Mouse (Mus musculus): ENCODE results near the gene Tmem29. TPM values are rescaled to one million over a fixed set of nuclear protein-coding genes. Genes with fewer than 3 reads are reported as not detected.
"Not testable (repeated sequence)": the region's sequence is repeated elsewhere in the genome, so short reads cannot be mapped to it uniquely, and the experiment has no call there.

Gene Tmem29
- polyA plus RNA-seq (2015; fragmentation: Nextera tagmentation; extraction: Ambion mirVana), result 73.2 and 81.4 TPM in 2 replicates

DNA sequence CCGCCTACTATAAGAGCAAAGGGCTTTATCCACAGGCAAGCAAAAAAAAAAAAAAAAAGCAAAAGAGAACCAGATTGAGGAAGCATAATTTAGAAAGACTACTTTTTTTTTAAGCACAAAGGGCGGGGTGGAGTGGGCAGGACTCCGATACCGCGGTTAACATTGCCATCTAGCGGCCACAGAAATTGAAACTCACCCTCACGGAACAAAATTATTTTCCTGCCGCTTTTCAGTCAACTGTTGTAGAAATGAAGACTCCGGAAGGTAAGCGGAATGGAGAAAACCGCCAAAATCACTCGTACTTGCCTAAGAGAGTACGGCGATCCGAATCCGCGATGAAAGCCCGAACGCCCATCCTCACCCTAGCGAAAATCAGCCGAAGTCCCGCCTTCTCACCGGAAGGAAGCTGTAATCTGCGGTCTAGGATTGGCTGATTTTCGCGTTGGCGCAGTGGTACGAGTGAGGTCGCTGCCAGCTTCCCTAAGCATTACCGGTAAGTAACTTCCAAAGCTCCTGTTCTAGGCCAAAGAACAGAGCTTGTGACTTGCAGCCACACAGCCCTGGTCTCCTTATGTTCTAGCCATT lies at the start of gene Tmem29:
Gene Tmem29, minus strand, starts transcription at position 389 of the 585 bp plus-strand sequence.
- H3K27me3 ChIP-seq (replicated peaks), result no peaks in the 10 kb centered on the region
- WGBS, result under 1% methylated on average over 30 of the region's 30 CpGs
- peak within 1 kb of the TSS; percentile 86 for H3K27ac ChIP-seq (replicated peaks)
- peaks cover 10% of the 10 kb centered on the region for H3K4me1 ChIP-seq
- peak within 1 kb of the TSS; percentile 55 for H3K4me2 ChIP-seq
- peak; percentile 98 for ATAC-seq (ENCODE audit: low FRiP score)
- H3K4me3 ChIP-seq (replicated peaks), result peak within 1 kb of the TSS; percentile 48
- H3K9ac ChIP-seq (replicated peaks), result peak within 1 kb of the TSS; percentile 42
- no peaks in the 10 kb centered on the region for H3K9me3 ChIP-seq (replicated peaks)
- H3K36me3 ChIP-seq, result no peaks in the 10 kb centered on the region

DNA sequence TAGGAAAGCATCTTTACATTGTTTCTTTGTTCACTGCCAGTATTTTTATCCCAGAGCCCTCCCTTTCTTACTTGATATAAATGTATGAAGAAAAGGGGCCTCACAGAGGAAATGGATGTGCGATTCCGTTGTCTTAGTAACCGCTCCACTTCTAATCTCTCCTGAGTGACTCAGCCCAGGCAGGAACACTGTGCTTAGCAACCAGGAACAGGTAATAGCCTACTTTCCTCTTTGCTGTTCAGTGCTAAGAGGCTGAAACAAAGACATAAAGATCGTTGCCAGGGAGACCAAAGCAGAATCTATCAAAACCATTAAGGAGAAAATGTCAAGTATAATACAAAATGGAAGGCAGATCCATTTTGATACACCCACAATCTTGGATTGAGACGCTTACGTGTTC lies 49.7 kb upstream of the Tmem29 start:
- ATAC-seq (ENCODE audit: low FRiP score), result peak; percentile 78
- H3K27me3 ChIP-seq (replicated peaks), result no peaks in the 10 kb centered on the region

DNA sequence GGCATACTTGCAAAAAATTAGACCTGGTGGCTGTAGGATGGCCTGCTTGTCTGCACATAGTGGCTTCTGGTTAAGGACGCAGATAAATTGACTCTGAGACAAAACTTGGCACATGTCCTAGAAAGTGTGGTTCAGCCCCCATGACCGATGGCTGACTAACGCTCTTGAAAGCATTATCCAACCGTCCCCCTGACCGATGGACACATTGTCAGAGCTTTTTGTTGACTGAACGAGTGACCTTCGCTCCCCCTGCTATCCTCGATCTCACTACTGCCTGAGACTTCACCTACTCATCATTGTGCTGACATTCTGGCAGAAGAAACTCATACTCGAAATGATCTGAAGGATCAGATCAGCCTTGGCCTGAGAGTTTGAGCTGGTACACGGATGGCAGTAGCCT lies 28.9 kb upstream of the Tmem29 start:
- not testable (repeated sequence) for H3K27me3 ChIP-seq (replicated peaks); H3K9ac ChIP-seq (replicated peaks); H3K36me3 ChIP-seq; H3K4me3 ChIP-seq (replicated peaks); ATAC-seq (ENCODE audit: low FRiP score); H3K4me1 ChIP-seq; H3K27ac ChIP-seq (replicated peaks); H3K4me2 ChIP-seq; H3K9me3 ChIP-seq (replicated peaks)
- WGBS, result 72% methylated on average over 5 of the region's 10 CpGs

More for the DNA sequence above, 49.7 kb upstream of the Tmem29 start:
- Histone ChIP-seq H3K9ac (replicated peaks) (no peak overlapping the region), H3K36me3 (0 out of 2 replicates have a peak, but pooled peaks cover 2% of the 10 kb centered on the region), H3K4me3 (replicated peaks) (no peak overlapping the region), H3K9me3 (replicated peaks) (no peaks in the 10 kb centered on the region), H3K27ac (replicated peaks) (0 out of 2 replicates have a peak overlapping the region, but pooled peaks have one; percentile 37), H3K4me1 (no peaks in the 10 kb centered on the region), H3K4me2 (no peak overlapping the region)
- WGBS, result 68% methylated on average over 6 of the region's 6 CpGs

DNA sequence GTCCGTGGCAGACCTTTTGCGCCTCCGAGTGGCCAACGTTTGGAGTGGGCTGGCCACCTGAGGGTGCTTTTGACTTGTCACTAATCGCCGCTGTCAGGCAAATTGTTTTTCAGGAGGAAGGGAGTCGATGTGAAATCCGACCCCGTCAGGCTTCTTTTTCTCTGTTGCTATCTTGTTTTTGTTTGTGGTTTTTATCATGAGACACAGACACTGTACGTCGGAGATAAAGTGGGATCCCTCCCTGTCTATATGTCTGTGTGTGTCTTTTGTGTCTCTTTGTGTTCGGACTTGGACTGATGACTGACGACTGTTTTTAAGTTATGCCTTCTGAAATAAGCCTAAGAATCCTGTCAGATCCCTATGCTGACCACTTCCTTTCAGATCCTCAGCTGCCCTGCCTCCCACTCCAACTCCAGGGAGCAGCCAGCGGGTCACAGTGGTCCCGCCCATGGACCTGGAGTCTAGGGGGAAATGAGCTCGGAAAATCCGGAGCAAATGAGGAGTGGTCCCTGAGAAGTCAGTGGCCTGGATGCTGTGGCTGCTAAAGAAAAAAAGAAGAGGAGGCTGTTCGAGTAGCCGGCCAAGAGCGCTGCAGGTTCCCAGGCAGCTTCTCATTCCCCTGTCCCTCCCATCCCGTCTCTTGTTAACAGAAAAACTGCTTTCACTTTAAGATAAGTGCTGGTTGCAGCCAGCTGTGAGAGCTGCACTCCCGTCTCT lies 27.5 kb upstream of the Tmem29 start:
- H3K9ac ChIP-seq (replicated peaks); H3K4me2 ChIP-seq; H3K9me3 ChIP-seq (replicated peaks); H3K27me3 ChIP-seq (replicated peaks); ATAC-seq (ENCODE audit: low FRiP score); H3K36me3 ChIP-seq; H3K4me1 ChIP-seq; H3K4me3 ChIP-seq (replicated peaks); H3K27ac ChIP-seq (replicated peaks): not testable (repeated sequence)
- 64% methylated on average over 7 of the region's 22 CpGs for WGBS

DNA sequence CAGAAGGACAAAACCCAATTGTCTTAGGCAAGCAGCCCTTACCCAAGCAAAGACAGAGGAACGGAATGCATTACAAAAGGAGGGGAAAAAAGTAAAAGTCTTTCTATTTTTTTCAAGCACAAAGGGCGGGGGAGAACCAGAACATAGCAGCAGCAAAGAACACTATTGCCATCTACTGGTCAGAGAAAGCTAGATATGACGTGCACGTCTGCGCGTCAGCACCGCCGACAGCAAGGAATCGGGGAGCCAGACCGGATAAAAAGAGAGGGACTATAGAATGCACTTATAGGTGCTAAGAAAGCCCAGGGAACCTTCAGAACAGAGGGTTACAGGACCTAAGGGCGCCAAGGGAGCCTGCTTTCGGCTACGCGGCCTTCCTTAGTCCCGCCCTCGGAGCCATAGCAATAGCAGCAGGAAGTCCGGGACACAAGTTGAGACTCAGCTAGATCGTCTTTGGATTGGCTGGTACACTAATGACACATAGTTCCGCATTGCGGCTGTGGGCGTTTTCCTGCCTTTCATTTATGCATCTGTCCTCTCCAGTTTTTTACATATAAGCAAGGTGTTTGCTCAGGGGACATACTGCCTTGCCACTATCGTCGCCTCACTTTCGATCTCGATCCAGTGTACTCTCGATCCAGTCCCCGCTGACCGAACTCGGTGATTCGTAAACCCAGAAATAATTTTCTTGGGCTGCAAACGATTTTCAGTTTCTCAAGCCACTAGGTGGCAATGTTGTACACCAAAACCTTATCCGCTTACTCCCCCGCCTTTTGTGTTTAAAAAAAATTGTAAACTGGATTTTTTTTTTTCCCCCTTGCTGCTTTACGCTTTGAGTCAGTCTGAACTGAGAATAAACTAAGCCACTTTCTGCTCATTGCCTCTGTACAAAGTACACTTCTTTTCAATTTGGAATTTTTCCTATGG lies 19.2 kb upstream of the Tmem29 start:
- Histone ChIP-seq H3K4me2 (peak overlapping the region; percentile 38), H3K27me3 (replicated peaks) (no peaks in the 10 kb centered on the region), H3K4me3 (replicated peaks) (peak overlapping the region; percentile 54), H3K36me3 (no peaks in the 10 kb centered on the region), H3K9me3 (replicated peaks) (no peaks in the 10 kb centered on the region), H3K27ac (replicated peaks) (peak overlapping the region; percentile 97), H3K9ac (replicated peaks) (peak overlapping the region; percentile 60), H3K4me1 (no peaks in the 10 kb centered on the region)
- peak; percentile 97 for ATAC-seq (ENCODE audit: low FRiP score)
- WGBS, result under 1% methylated on average over 34 of the region's 34 CpGs

DNA sequence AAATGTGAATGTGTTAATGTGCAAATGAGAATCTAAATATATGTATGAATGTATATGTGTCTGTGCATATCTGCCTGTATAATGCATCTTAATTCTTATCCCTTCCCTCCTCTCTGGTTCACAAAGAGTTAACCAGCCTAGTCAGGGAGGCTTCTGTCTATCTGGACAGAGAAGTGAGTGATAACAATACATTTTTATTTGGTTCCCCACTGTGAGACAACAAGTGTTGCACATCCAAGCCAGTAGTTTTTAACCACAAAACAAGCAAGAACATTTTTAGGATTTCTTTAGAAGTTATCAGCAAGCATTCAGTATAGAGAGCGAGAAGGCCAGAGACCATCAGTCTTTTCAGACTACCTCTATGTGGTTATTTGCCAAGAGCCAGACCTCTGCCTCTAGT lies 12.5 kb upstream of the Tmem29 start:
- no peak overlapping the region for H3K9ac ChIP-seq (replicated peaks)
- no peak overlapping the region for H3K4me3 ChIP-seq (replicated peaks)
- ATAC-seq (ENCODE audit: low FRiP score), result no peak
- H3K27ac ChIP-seq (replicated peaks), result no peak overlapping the region
- H3K27me3 ChIP-seq (replicated peaks), result no peaks in the 10 kb centered on the region
- H3K4me2 ChIP-seq, result no peak overlapping the region
- WGBS, result 65% methylated on average over 1 of the region's 1 CpGs
- no peaks in the 10 kb centered on the region for H3K4me1 ChIP-seq
- no peaks in the 10 kb centered on the region for H3K36me3 ChIP-seq
- H3K9me3 ChIP-seq (replicated peaks), result no peaks in the 10 kb centered on the region

DNA sequence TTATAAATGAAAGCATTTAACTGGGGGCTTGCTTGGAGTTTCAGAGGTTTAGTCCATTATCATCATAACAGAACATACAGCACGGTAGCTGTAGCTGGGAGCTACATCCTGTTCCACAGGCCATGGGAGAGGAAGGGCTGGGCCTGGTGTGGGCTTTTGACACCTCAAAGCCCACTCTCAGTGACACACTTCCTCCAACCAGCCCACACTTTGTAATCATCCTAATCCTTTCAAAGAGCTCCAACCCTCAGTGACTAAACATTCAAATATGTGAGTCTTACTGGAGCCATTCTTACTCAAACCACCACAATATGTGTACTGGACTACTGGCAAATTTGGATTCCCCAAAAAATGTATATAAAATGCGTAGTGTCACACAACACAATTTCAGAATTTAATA lies 9.3 kb upstream of the Tmem29 start:
- no peaks in the 10 kb centered on the region for H3K9me3 ChIP-seq (replicated peaks)
- H3K27me3 ChIP-seq (replicated peaks), result no peaks in the 10 kb centered on the region
- H3K4me3 ChIP-seq (replicated peaks), result no peak overlapping the region
- H3K4me2 ChIP-seq, result no peak overlapping the region
- 94% methylated on average over 2 of the region's 2 CpGs for WGBS
- no peaks in the 10 kb centered on the region for H3K36me3 ChIP-seq
- H3K9ac ChIP-seq (replicated peaks), result no peak overlapping the region
- H3K4me1 ChIP-seq, result no peaks in the 10 kb centered on the region
- ATAC-seq (ENCODE audit: low FRiP score), result no peak
- no peak overlapping the region for H3K27ac ChIP-seq (replicated peaks)

DNA sequence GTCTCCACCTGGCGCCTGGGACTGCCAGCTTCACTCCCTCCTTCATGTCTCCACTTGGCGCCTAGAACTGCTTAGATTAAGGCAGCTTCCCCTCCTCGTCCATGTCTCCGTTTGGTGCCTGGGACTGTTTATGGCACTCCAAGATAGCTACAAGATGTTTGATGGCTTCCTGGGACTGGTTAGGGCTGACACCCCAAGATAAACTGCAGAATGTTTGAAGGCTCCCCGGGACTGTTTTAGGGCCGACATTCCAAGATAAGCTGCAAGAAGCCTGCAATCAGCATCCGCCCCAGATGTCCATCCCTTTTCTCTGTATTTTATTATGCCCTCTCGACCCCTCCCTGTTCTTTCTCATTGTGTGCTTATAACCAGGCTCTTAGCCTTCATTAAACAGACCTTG lies 7.9 kb upstream of the Tmem29 start:
- H3K4me2 ChIP-seq; H3K4me3 ChIP-seq (replicated peaks); H3K9ac ChIP-seq (replicated peaks); ATAC-seq (ENCODE audit: low FRiP score); H3K36me3 ChIP-seq; H3K27ac ChIP-seq (replicated peaks); H3K27me3 ChIP-seq (replicated peaks); H3K9me3 ChIP-seq (replicated peaks); H3K4me1 ChIP-seq: not testable (repeated sequence)
- WGBS, result 68% methylated on average over 8 of the region's 8 CpGs

DNA sequence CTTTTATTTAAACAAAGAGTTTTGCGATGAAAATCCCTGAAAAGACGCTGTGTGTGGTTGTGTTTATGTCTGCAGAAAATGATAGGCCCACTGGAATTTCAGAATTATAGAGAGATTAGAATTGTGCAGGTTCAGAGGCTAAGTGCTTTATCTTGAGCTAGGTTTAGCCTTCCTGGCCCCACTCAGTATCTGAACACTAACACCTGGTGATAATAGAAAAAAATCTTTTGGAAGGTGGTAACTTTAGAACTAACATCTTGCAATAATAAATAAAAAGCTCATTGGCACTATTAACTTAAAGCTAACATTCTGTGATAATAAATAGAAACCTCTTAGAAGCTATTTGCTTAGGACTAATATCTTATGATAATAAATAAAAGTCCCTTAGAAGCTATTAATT lies 1.2 kb upstream of the Tmem29 start:
- H3K36me3 ChIP-seq, result no peaks in the 10 kb centered on the region
- H3K27ac ChIP-seq (replicated peaks), result no peak overlapping the region
- no peak overlapping the region for H3K4me2 ChIP-seq
- no peak for ATAC-seq (ENCODE audit: low FRiP score)
- H3K4me1 ChIP-seq, result peaks cover 10% of the 10 kb centered on the region
- H3K9me3 ChIP-seq (replicated peaks), result no peaks in the 10 kb centered on the region
- H3K27me3 ChIP-seq (replicated peaks), result no peaks in the 10 kb centered on the region
- no peak overlapping the region for H3K9ac ChIP-seq (replicated peaks)
- no peak overlapping the region for H3K4me3 ChIP-seq (replicated peaks)
- WGBS, result 71% methylated on average over 2 of the region's 2 CpGs

DNA sequence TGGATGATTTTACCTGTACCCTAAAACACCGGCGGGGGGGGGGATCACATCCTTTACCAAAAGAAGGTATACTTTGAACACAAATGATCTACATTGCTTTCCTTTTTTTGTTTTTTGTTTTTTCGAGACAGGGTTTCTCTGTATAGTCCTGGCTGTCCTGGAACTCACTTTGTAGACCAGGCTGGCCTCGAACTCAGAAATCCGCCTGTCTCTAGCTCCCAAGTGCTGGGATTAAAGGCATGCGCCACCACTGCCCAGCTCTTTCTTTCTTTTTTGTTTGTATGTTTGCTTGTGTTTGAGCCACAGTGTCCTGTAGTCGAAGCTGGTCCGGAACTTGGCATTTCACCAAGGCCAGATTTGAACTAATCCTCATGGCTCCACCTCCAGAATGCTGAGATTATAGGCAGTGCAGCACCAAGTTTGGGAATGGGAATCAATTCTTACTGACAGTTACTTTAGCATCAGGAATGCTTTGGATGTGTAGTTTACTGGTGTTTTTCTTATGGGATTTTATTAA lies 515 bp upstream of the Tmem29 start:
- no peaks in the 10 kb centered on the region for H3K9me3 ChIP-seq (replicated peaks)
- H3K4me1 ChIP-seq, result peaks cover 10% of the 10 kb centered on the region
- H3K4me2 ChIP-seq, result peak overlapping the region; percentile 55
- H3K9ac ChIP-seq (replicated peaks), result 0 out of 2 replicates have a peak overlapping the region, but pooled peaks have one; percentile 20
- no peaks in the 10 kb centered on the region for H3K27me3 ChIP-seq (replicated peaks)
- peak overlapping the region; percentile 48 for H3K4me3 ChIP-seq (replicated peaks)
- no peaks in the 10 kb centered on the region for H3K36me3 ChIP-seq
- ATAC-seq (ENCODE audit: low FRiP score), result peak; percentile 13; the same call in 1 of the 2 replicates
- H3K27ac ChIP-seq (replicated peaks), result peak overlapping the region; percentile 86
- 48% methylated on average over 8 of the region's 8 CpGs for WGBS

DNA sequence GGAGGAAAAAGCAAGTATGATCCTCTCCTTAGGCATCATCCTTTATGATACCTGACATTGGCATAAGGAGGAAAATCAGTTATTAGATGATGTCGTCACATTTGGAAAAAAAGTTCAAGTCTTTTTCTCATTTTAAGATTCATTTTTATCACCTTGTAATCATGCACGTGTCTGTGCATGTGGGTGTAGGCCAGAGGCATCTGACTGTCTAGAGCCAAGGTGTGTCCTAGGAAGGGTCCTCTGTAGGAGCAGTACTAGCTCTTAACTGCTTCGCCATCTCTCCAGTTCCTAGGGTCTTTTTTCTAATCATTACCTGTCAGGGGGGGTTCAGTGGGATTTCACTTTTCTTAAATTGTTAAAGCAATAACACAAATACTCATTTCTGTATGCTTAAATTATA lies 818 bp downstream of the Tmem29 start:
- peak; percentile 77 for ATAC-seq (ENCODE audit: low FRiP score)
- Histone ChIP-seq H3K9ac (replicated peaks) (0 out of 2 replicates have a peak overlapping the region, but pooled peaks have one; percentile 20), H3K36me3 (no peaks in the 10 kb centered on the region), H3K4me3 (replicated peaks) (peak overlapping the region; percentile 48), H3K4me2 (peak overlapping the region; percentile 55), H3K27me3 (replicated peaks) (no peaks in the 10 kb centered on the region), H3K4me1 (peaks cover 10% of the 10 kb centered on the region), H3K27ac (replicated peaks) (peak overlapping the region; percentile 64; the same call in 1 of the 2 replicates), H3K9me3 (replicated peaks) (no peaks in the 10 kb centered on the region)
- WGBS, result 20% methylated on average over 3 of the region's 3 CpGs
